Mouse (Mus musculus) forebrain, embryonic 10.5 days (tissue): ENCODE measurements around the gene Fam83c. TPM values are rescaled to one million over a fixed set of nuclear protein-coding genes. Genes with fewer than 3 reads are reported as not detected.
A peak's percentile ranks its signal among the peaks of the same experiment; 100 is the strongest.

Experiments used
- DNase-seq: peaks from one replicate; pipeline ENCODE4 v3.0.0-alpha.2; 2017; ENCODE audit warnings: low spot score; ENCODE audit errors: extremely low spot score
- H3K27ac ChIP-seq: fragments of 300-500 bp; sonication (generic); 2 replicates; pipeline ENCODE4 v1.5.1; 2016; ENCODE audit warnings: mild to moderate bottlenecking
- H3K27me3 ChIP-seq: fragments of 300-500 bp; sonication (generic); 2 replicates; pipeline ENCODE4 v1.6.1; 2016; ENCODE audit warnings: mild to moderate bottlenecking; ENCODE audit not compliant: poor library complexity, severe bottlenecking
- H3K36me3 ChIP-seq: fragments of 300-500 bp; sonication (generic); replicated peaks from 2 replicates; pipeline ENCODE4 v1.6.1; 2016; ENCODE audit warnings: mild to moderate bottlenecking, moderate library complexity
- H3K4me1 ChIP-seq: fragments of 300-500 bp; sonication (generic); 2 replicates; pipeline ENCODE4 v1.6.1; 2016
- H3K4me3 ChIP-seq: fragments of 300-500 bp; sonication (generic); 2 replicates; pipeline ENCODE4 v1.5.1; 2016; ENCODE audit warnings: mild to moderate bottlenecking, moderate library complexity
- H3K9me3 ChIP-seq: fragments of 300-500 bp; sonication (generic); 2 replicates; pipeline ENCODE4 v1.6.1; 2016; ENCODE audit warnings: mild to moderate bottlenecking, moderate library complexity
- WGBS: fragments of 180-500 bp; shearing (Covaris S2); methylation state at CpG from one replicate; pipeline ENCODE4 v1.1.7; 2016; 5-methylcytosine and 5-hydroxymethylcytosine counted together
- polyA plus RNA-seq: library from polyadenylated mRNA; unstranded; fragments of >200 nt; fragmentation: Nextera tagmentation; extraction: Ambion mirVana; gene quantifications from 2 replicates; pipeline ENCODE4 v1.2.1, GENCODE M21; 2016

Gene Fam83c
- polyA plus RNA-seq, 1 experiment from 2014 or later = 0.29 TPM

DNA sequence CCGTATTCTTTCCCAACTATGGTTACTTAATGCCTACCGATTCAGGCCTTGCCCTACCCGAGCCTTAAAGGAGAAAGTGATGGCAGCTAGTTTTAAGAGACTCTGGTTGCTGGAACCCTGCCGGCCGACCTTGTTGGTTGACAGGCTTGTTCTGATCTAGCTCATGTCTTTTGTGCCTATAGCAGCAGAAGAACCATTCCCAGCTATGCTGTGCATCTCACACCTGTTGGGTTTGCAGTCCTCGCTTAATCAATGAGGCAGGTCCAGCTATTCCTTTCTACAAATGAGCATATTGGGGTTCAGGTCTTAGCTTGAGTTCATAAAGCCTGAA, 28.8 kb downstream of the Fam83c start:
- Histone ChIP-seq H3K36me3 (no peaks in the 10 kb centered on the region), H3K4me1 (0 out of 2 replicates have a peak, but pooled peaks cover 4% of the 10 kb centered on the region), H3K4me3 (no peak overlapping the region), H3K27me3 (no peaks in the 10 kb centered on the region), H3K27ac (no peak overlapping the region), H3K9me3 (no peaks in the 10 kb centered on the region)
- no peak for DNase-seq
- 88% methylated on average over 6 of the region's 6 CpGs for WGBS

DNA sequence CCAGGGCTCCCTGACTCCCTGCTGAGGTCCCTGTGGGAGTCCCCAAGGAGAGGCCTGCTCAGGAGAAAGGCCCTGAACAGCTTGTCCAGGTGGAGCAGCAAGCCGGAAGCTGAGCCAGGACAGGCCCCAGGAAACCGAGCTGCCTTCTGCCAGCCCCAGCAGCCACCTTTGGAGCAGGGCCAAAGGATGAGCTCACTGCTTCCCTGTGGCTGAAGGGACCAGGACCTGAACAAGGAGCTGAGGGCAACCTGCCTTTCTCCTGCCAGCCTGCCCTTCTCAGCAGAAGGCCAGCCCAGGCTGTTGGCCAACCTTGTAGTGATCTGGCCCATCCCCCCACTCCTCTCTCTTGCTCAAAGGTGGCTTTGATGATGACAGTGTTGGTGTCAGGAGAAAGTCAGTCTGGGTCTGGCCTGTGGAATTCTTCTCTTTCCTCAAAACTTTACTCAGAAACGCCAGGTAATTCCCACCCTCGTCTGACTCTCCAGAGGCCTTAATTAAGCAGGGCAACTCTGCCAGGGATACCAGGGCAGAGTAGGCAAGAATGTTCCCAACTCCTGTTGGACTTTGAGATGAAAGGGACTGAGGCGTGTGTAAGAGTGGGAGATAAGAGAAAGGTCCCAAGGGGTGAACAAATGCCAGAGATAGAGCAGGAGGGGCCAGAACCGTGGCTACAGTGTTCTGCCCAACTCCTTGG, 29.3 kb downstream of the Fam83c start:
- H3K27ac ChIP-seq = no peak overlapping the region
- H3K4me3 ChIP-seq = no peak overlapping the region
- H3K9me3 ChIP-seq = no peaks in the 10 kb centered on the region
- WGBS = 76% methylated on average over 6 of the region's 6 CpGs
- H3K36me3 ChIP-seq = no peaks in the 10 kb centered on the region
- 0 out of 2 replicates have a peak, but pooled peaks cover 4% of the 10 kb centered on the region for H3K4me1 ChIP-seq
- DNase-seq = no peak
- no peaks in the 10 kb centered on the region for H3K27me3 ChIP-seq

GRCm38 (mm10) chr2:155804053-155804452, 30.6 kb downstream of the Fam83c start:
- WGBS = 82% methylated on average over 5 of the region's 5 CpGs
- no peaks in the 10 kb centered on the region for H3K9me3 ChIP-seq
- H3K36me3 ChIP-seq = no peaks in the 10 kb centered on the region
- DNase-seq = no peak
- 0 out of 2 replicates have a peak, but pooled peaks cover 4% of the 10 kb centered on the region for H3K4me1 ChIP-seq
- H3K27ac ChIP-seq = no peak overlapping the region
- H3K4me3 ChIP-seq = no peak overlapping the region
- no peaks in the 10 kb centered on the region for H3K27me3 ChIP-seq

DNA sequence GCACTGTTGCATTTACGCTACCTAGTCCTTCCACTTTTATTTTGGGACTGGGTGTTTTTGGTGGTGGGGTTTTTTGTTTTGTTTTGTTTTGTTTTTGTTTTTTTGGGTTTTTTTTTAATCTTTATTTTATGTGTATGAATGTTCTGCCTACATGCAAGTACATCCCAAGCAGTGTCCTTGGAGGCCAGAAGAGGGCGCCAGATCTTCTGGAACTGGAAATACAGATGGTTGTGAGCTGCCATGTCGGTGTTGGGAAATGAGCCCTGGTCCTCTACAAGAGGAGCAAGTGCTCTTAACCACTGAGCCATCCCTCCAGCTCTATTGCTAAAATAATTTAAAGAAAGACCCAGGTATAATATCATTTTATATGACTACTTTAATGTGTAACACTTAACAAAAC, 31.9 kb downstream of the Fam83c start:
- DNase-seq = no peak

GRCm38 (mm10) chr2:155798613-155799012, 36.0 kb downstream of the Fam83c start:
- peaks cover under 1% of the 10 kb centered on the region; the same call in 1 of the 2 replicates for H3K4me1 ChIP-seq

More for the DNA sequence above, 31.9 kb downstream of the Fam83c start:
- Histone ChIP-seq H3K36me3 (no peaks in the 10 kb centered on the region), H3K9me3 (no peaks in the 10 kb centered on the region), H3K27me3 (no peaks in the 10 kb centered on the region), H3K27ac (no peak overlapping the region), H3K4me1 (0 out of 2 replicates have a peak, but pooled peaks cover 4% of the 10 kb centered on the region), H3K4me3 (no peak overlapping the region)
- 64% methylated on average over 3 of the region's 3 CpGs for WGBS

DNA sequence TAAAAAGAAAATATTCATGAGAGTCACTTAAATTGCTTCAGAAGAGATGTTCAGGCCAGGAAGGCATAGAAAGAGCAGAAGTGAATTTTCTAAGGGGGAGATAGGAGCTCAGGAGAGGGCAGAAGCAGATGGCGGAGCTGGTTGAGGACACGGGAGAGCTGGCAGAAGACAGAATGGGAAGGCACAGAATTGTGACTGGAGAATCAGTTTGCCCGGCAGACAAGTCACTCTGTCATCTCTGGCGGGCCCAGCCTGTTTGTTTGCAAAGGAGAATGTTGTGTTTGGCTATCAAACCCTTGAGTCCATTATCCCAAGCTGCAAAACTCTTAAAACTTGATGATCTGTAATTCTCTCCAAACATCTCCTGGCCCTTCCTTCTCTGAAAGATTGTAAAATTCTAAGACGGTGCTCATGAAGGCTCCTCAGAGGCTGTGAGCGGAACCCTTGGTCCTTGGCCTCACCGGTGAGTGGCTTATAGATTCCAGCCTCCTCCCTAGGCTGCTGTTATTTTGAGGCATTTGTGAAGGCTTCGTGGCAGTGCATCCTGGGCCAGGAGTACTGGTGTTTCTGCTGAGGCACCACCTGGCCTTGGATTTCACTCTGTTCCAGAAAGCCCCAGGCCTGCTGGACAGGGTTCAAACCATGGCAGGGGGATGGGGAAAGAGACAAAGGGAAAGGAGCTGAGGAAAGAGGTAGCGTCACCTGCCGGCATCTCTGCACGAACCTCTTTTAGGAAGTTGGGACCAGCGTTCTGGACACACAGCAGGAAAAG, 39.8 kb downstream of the Fam83c start:
- H3K4me1 ChIP-seq = peaks cover 10% of the 10 kb centered on the region
- H3K4me3 ChIP-seq = no peak overlapping the region
- whole genome bisulfite sequencing = 94% methylated on average over 12 of the region's 12 CpGs
- H3K36me3 ChIP-seq = no peaks in the 10 kb centered on the region
- no peaks in the 10 kb centered on the region for H3K27me3 ChIP-seq
- no peak overlapping the region for H3K27ac ChIP-seq
- no peak for DNase-seq
- H3K9me3 ChIP-seq = no peaks in the 10 kb centered on the region

More at GRCm38 (mm10) chr2:155798613-155799012, 36.0 kb downstream of the Fam83c start:
- H3K27ac ChIP-seq = no peak overlapping the region
- no peak for DNase-seq
- no peaks in the 10 kb centered on the region for H3K9me3 ChIP-seq
- no peaks in the 10 kb centered on the region for H3K36me3 ChIP-seq
- H3K4me3 ChIP-seq = no peak overlapping the region
- H3K27me3 ChIP-seq = no peaks in the 10 kb centered on the region
- 59% methylated on average over 3 of the region's 3 CpGs for WGBS

DNA sequence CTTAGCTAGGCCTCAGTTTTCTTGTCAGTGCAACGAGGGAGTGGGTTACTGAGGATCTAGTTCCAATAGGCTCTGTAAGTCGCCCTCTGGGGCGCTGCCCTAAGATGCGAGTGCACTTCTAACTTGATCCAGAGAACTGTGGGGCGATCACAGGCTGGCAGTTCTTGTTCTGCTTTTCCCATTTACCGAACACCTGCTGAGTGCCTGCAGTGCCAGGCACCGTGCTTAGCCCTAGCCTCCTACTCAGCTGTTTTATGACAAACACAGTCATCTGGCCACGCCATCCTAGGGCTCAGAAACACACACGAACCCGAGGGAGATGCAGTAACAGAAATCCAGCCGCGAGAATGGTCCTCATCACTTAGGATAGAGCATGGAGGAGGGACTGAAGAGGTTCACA, 41.8 kb downstream of the Fam83c start:
- Histone ChIP-seq H3K36me3 (no peaks in the 10 kb centered on the region), H3K27ac (0 out of 2 replicates have a peak overlapping the region, but pooled peaks have one; percentile 42), H3K9me3 (no peaks in the 10 kb centered on the region), H3K4me3 (peak overlapping the region; percentile 24; the same call in 1 of the 2 replicates), H3K4me1 (peaks cover 10% of the 10 kb centered on the region), H3K27me3 (no peaks in the 10 kb centered on the region)
- no peak for DNase-seq
- 30% methylated on average over 12 of the region's 12 CpGs for WGBS

GRCm38 (mm10) chr2:155787949-155788931, 46.4 kb downstream of the Fam83c start:
- Histone ChIP-seq H3K27ac (no peak overlapping the region), H3K9me3 (no peaks in the 10 kb centered on the region), H3K36me3 (no peaks in the 10 kb centered on the region), H3K4me3 (no peak overlapping the region), H3K4me1 (peaks cover 6% of the 10 kb centered on the region), H3K27me3 (no peaks in the 10 kb centered on the region)
- 85% methylated on average over 18 of the region's 18 CpGs for WGBS
- DNase-seq = no peak

GRCm38 (mm10) chr2:155786905-155787304, 47.7 kb downstream of the Fam83c start:
- DNase-seq = no peak
- H3K27me3 ChIP-seq = no peaks in the 10 kb centered on the region
- H3K4me3 ChIP-seq = no peak overlapping the region
- H3K27ac ChIP-seq = no peak overlapping the region
- 85% methylated on average over 5 of the region's 5 CpGs for WGBS
- no peaks in the 10 kb centered on the region for H3K36me3 ChIP-seq
- no peaks in the 10 kb centered on the region for H3K4me1 ChIP-seq
- no peaks in the 10 kb centered on the region for H3K9me3 ChIP-seq

GRCm38 (mm10) chr2:155784534-155784933, 50.1 kb downstream of the Fam83c start:
- no peaks in the 10 kb centered on the region for H3K27me3 ChIP-seq
- no peaks in the 10 kb centered on the region for H3K36me3 ChIP-seq
- 81% methylated on average over 6 of the region's 6 CpGs for WGBS

DNA sequence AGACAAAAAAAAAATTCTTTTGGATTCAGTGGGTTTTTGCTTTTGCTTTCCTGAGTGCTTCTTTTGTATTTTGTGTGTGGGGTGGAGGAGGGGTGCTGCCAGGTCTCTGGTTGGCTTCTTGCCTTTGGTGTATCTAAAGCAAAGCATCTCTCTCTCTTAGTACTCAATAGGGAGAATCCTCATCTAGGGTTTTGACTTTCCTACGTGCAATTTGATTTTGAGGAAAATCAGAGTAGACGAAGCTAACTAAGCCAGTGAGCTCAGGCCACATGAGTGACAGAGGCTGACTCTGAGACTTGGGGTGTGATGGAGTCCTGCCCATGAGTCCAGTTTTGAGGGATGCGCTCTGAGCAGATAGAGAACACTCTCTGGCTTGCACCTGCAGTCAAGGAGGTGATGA, 55.1 kb downstream of the Fam83c start:
- Histone ChIP-seq H3K27ac (no peak overlapping the region), H3K4me1 (peaks cover 13% of the 10 kb centered on the region), H3K4me3 (no peak overlapping the region), H3K27me3 (peaks cover 37% of the 10 kb centered on the region), H3K36me3 (no peaks in the 10 kb centered on the region), H3K9me3 (no peaks in the 10 kb centered on the region)
- 83% methylated on average over 3 of the region's 3 CpGs for WGBS
- no peak for DNase-seq

More at GRCm38 (mm10) chr2:155784534-155784933, 50.1 kb downstream of the Fam83c start:
- Histone ChIP-seq H3K27ac (no peak overlapping the region), H3K9me3 (no peaks in the 10 kb centered on the region), H3K4me1 (no peaks in the 10 kb centered on the region), H3K4me3 (no peak overlapping the region)
- no peak for DNase-seq

GRCm38 (mm10) chr2:155779066-155779465, 55.6 kb downstream of the Fam83c start:
- DNase-seq = no peak
- Histone ChIP-seq H3K27me3 (peaks cover 42% of the 10 kb centered on the region), H3K4me3 (no peak overlapping the region), H3K36me3 (no peaks in the 10 kb centered on the region), H3K9me3 (no peaks in the 10 kb centered on the region), H3K4me1 (peaks cover 13% of the 10 kb centered on the region), H3K27ac (no peak overlapping the region)
- WGBS = 79% methylated on average over 7 of the region's 7 CpGs
